Mouse (Mus musculus): ENCODE data around the gene Trpc4ap. TPM values are rescaled to one million over a fixed set of nuclear protein-coding genes. Genes with fewer than 3 reads are reported as not detected.

Gene Trpc4ap
- polyA plus RNA-seq, 1 experiment: 141 TPM

DNA sequence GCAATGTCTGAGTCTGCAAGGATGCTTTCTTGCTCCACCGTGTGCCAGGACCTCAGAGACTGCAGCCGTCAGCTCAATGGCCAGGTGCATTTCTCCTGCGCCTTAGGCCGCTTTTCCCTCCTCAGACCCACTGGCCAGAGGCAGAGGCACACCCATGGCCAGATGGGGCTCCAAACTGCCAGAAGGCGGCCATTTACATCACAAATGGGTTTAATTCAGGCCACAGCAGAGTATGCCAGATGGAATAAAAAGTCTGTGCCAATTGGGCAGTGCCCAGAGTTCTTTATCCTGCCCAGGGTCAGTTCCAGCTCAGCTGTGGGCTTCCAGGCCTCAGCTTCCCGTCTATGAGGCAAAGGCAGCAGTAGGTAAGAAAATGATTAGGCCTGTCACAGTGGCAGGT, 51.5 kb downstream of the Trpc4ap start:
- DNase-seq (ENCODE audit: low read depth): no peak

- DNase-seq (ENCODE audit: low read depth): no peak
These were observed 54.8 kb downstream of the Trpc4ap start for GRCm38 (mm10) chr2:155637411-155637810.

- no peak for DNase-seq (ENCODE audit: low read depth)
These were observed 55.3 kb downstream of the Trpc4ap start for GRCm38 (mm10) chr2:155636881-155637280.

GRCm38 (mm10) chr2:155635961-155636360, 56.2 kb downstream of the Trpc4ap start:
- no peak for DNase-seq (ENCODE audit: low read depth)

- DNase-seq (ENCODE audit: low read depth): no peak
These were observed 57.6 kb downstream of the Trpc4ap start for GRCm38 (mm10) chr2:155634562-155634961.

GRCm38 (mm10) chr2:155633731-155634130, 58.5 kb downstream of the Trpc4ap start:
- no peak for DNase-seq (ENCODE audit: low read depth)

GRCm38 (mm10) chr2:155633121-155633520, 59.1 kb downstream of the Trpc4ap start:
- DNase-seq (ENCODE audit: low read depth): no peak

DNA sequence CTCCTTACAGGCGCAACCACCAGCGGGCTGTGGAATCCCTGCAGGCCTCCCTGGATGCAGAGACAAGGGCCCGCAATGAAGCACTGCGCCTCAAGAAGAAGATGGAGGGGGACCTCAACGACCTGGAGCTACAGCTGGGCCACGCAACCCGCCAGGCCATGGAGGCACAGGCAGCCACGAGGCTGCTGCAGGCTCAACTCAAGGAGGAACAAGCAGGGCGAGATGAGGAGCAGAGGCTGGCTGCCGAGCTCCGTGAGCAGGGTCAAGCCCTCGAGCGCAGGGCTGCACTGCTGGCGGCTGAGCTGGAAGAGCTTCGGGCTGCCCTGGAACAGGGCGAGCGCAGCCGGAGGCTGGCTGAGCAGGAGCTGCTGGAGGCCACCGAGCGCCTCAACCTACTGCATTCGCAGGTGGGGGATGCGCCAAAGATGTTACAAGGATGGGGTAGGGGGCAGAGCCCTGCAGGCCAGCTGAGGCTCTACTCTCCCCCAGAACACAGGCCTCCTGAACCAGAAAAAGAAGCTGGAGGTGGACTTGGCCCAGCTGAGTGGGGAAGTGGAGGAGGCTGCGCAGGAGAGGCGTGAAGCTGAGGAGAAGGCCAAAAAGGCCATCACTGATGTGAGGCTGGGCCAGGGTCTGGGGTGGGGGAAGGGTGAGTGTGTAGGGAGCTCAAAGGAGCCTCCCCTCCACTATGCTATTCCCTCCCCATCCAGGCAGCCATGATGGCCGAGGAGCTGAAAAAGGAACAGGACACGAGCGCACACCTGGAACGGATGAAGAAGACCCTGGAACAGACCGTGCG, 59.8 kb downstream of the Trpc4ap start:
- DNase-seq (ENCODE audit: low read depth): no peak

DNA sequence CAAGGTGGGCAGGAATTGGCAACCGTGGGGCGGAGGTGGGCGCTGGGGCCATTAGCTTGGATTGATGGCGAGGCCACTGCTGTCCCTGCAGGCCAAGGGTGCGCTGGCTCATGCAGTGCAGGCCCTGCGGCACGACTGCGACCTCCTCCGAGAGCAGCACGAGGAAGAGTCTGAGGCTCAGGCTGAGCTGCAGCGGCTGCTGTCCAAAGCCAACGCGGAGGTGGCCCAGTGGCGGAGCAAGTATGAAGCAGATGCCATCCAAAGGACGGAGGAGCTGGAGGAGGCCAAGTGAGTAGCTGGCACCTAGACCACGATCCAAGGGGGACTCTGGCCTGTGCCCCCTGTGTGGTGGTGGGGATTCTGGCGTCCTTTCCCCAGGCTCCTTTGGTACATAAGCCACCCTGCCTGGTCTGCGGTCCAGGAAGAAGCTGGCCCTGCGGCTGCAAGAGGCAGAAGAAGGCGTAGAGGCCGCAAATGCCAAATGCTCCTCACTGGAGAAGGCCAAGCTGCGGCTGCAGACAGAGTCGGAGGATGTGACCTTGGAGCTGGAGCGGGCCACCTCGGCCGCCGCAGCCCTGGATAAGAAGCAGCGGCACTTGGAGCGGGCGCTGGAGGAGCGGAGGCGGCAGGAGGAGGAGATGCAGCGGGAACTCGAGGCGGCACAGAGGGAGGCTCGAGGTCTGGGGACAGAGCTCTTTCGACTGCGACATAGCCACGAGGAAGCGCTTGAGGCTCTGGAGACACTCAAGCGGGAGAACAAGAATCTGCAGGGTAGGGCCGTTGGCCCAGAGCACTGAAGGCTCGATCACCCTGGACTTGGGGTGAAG, 61.4 kb downstream of the Trpc4ap start:
- no peak for DNase-seq (ENCODE audit: low read depth)

DNA sequence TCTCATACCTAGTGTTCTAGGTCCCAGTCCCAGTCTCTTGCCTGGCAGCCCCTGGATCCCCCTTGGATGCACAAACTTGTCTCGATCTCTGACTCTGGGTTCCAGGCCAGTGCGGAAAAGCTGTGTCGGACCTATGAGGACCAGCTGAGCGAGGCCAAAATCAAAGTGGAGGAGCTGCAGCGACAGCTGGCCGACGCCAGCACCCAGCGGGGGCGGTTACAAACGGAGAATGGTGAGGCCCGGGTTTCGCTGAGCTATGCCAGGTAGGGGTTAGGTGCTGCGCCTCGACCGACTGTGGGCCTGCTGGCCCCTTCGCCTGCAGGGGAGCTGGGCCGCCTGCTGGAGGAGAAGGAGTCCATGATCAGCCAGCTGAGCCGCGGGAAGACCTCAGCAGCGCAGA, 62.0 kb downstream of the Trpc4ap start:
- DNase-seq (ENCODE audit: low read depth): no peak

GRCm38 (mm10) chr2:155629231-155629661, 62.9 kb downstream of the Trpc4ap start:
- no peak for DNase-seq (ENCODE audit: low read depth)

- no peak for DNase-seq (ENCODE audit: low read depth)
These were observed 63.7 kb downstream of the Trpc4ap start for GRCm38 (mm10) chr2:155628519-155628918.

DNA sequence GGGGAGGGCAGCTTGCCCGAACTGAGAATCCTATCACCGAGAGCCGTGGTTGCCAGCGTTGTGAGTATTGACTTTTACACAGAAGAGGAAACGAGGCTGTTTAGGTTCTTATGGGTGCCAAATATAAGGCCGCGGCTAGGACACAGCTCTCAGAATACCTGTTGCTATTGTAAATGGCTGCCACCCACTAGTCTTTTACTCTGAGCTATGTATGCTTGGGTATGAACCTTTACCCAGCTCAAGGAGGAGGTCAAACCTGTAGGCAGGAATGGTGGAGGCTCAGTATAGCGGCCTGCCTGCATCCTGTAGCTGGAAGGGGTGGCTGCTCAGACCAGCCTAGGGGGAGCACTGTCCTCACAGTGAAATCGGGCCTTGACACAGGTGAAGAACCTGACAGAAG, 64.1 kb downstream of the Trpc4ap start:
- no peak for DNase-seq (ENCODE audit: low read depth)

GRCm38 (mm10) chr2:155627030-155627738, 65.0 kb downstream of the Trpc4ap start:
- DNase-seq (ENCODE audit: low read depth): no peak

GRCm38 (mm10) chr2:155626277-155626676, 65.9 kb downstream of the Trpc4ap start:
- no peak for DNase-seq (ENCODE audit: low read depth)

DNA sequence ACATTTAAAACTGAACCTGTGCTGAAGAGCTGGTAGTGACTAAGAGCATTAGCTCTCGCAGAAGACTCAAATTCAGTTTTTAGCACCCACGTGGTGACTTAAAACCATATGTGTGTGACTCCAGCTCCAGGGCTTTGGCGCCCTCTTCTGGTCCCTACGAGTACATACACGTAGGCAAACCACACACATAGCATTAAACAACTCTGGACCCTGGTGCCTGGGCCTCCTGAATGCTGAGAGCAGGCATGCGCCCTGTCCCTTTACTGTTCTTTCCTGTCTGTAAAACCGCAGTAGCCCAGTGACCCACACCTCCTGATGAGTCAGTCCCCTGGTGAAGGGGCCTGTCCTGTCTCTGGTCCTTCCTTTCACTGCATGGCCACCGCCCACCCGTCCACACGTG, 67.5 kb downstream of the Trpc4ap start:
- DNase-seq (ENCODE audit: low read depth): no peak

- no peak for DNase-seq (ENCODE audit: low read depth)
These were observed 68.2 kb downstream of the Trpc4ap start for GRCm38 (mm10) chr2:155623996-155624395.

DNA sequence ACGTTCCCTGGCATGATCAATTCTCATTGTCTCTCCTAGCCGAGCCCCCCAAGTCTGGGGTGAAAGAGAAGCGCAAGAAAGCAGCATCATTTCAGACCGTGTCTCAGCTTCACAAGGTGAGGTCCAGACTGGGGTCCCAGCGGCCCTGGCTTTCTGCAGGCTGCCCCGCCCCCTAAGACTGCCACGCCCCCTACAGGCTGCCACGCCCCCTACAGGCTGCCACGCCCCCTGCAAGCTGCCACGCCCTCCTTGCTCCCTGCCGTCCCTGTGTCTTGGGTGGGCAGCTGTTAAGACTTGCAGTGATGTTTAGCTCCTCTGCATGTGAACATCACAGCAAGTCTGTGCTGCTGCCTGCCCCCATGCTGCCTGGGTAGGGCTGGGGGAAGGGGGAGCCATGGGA, 69.6 kb downstream of the Trpc4ap start:
- no peak for DNase-seq (ENCODE audit: low read depth)

DNA sequence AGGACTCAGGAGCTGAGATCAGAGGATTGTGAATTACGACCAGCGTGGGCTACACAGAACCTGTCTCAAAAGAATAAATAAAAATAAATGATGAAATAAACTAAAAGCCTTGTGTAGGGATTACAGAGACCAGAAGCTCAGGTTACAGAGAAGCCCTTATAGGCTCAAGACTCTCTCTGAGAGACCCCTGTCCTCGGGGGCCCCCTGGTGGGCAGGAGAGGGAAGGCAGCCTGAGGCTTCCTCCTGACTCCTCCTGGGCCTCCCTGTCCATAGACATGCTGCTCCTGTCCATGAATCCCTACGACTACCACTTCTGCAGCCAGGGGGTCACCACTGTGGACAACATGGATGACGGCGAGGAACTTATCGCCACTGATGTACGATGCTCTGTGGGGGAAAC, 72.4 kb downstream of the Trpc4ap start:
- no peak for DNase-seq (ENCODE audit: low read depth)

- DNase-seq (ENCODE audit: low read depth): no peak
These were observed 75.2 kb downstream of the Trpc4ap start for GRCm38 (mm10) chr2:155616971-155617370.

DNA sequence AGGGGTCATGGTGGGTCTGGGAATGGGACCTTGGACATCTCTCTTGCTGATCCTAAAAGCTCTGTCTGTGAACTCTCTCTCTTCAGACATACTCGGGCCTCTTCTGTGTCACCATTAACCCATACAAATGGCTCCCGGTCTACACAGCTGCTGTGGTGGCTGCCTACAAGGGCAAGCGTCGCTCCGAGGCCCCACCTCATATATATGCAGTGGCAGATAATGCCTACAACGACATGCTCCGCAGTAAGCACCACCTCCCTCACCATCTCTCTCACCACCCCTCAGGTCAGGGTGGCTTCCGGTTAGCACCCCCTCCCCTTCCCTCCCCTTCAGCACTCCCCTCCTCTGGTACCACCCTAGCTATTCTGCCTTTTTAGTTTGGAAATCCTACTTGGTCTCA, 78.2 kb downstream of the Trpc4ap start:
- DNase-seq (ENCODE audit: low read depth): no peak

DNA sequence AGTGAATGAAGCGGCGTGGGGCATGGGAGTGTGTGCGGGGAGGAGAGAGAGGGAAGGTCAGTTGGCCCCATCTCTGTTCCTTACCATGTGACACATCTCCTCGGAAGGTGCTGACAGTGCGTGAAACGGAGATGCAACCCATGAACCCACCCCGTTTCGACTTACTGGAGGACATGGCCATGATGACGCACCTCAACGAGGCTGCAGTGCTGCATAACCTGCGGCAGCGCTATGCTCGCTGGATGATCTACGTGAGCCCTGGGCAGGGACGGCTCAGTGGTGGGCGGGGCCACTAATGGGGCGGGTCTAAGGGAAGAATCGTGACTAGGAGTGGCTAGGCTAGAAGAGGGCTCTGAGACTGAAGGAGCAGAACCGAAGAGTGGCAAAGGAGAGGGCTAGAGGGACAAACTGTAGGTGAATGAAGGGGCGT, 78.8 kb downstream of the Trpc4ap start:
- DNase-seq (ENCODE audit: low read depth): no peak
